Mouse (Mus musculus) liver, postnatal 0 days (tissue): Measurements from ENCODE around the gene Atp8a2. TPM values are rescaled to one million over a fixed set of nuclear protein-coding genes. Genes with fewer than 3 reads are reported as not detected.
"Not testable (repeated sequence)": the region's sequence is repeated elsewhere in the genome, so short reads cannot be mapped to it uniquely, and the experiment has no call there.

ENCODE experiments used
- ATAC-seq: fragments of 200-750 bp; cut with Nextera tagmentation; 2 replicates; pipeline ENCODE4 v1.8.0; 2017; ENCODE audit warnings: mild to moderate bottlenecking, moderate library complexity
- DNase-seq: peaks from one replicate; pipeline ENCODE4 v3.0.0-alpha.2; 2016
- H3K27ac ChIP-seq: fragments of 300-500 bp; sonication (generic); 2 replicates; pipeline ENCODE4 v1.5.1; 2014; ENCODE audit warnings: antibody characterized with exemption, moderate library complexity, mild to moderate bottlenecking, low read depth
- H3K27me3 ChIP-seq: fragments of 300-500 bp; sonication (generic); 2 replicates; pipeline ENCODE4 v1.6.1; 2014; ENCODE audit warnings: low read length, control low read depth, mixed read lengths; ENCODE audit not compliant: insufficient read depth
- H3K36me3 ChIP-seq: fragments of 300-500 bp; sonication (generic); replicated peaks from 2 replicates; pipeline ENCODE4 v1.6.1; 2014; ENCODE audit warnings: mild to moderate bottlenecking, control low read depth, low read length, moderate library complexity, mixed read lengths; ENCODE audit not compliant: insufficient read depth
- H3K4me1 ChIP-seq: fragments of 300-500 bp; sonication (generic); 2 replicates; pipeline ENCODE4 v1.6.1; 2014; ENCODE audit warnings: antibody characterized with exemption, mild to moderate bottlenecking, control low read depth; ENCODE audit not compliant: insufficient read depth
- H3K4me2 ChIP-seq: fragments of 300-500 bp; sonication (generic); 2 replicates; pipeline ENCODE4 v1.6.1; 2014; ENCODE audit warnings: low read depth, mild to moderate bottlenecking, low read length, moderate library complexity, mixed read lengths
- H3K4me3 ChIP-seq: fragments of 300-500 bp; sonication (generic); 2 replicates; pipeline ENCODE4 v1.5.1; 2014; ENCODE audit warnings: low read depth, low read length
- H3K9ac ChIP-seq: fragments of 300-500 bp; sonication (generic); replicated peaks from 2 replicates; pipeline ENCODE4 v1.6.1; 2014; ENCODE audit warnings: mild to moderate bottlenecking, moderate library complexity
- H3K9me3 ChIP-seq: fragments of 300-500 bp; sonication (generic); 2 replicates; pipeline ENCODE4 v1.6.1; 2016; ENCODE audit warnings: mild to moderate bottlenecking, control low read depth, low read length, mixed read lengths
- CTCF ChIP-seq: sonication (generic); IDR thresholded peaks from 2 replicates; pipeline ENCODE4 v1.5.1; 2016; ENCODE audit warnings: antibody characterized with exemption, low read depth
- EP300 ChIP-seq: IDR thresholded peaks from 2 replicates; pipeline ENCODE4 v1.6.1; 2016; ENCODE audit warnings: antibody characterized with exemption, low read depth, mild to moderate bottlenecking
- WGBS: fragments of 180-500 bp; shearing (Covaris S2); extraction: QIAGEN DNeasy Blood & Tissue Kit; methylation state at CpG from one replicate; pipeline ENCODE4 v1.1.7; 2014; ENCODE audit not compliant: insufficient replicate concordance; 5-methylcytosine and 5-hydroxymethylcytosine counted together
- polyA plus RNA-seq: library from polyadenylated mRNA; unstranded; fragments of >200 nt; fragmentation: Nextera tagmentation; extraction: Ambion mirVana; gene quantifications from 2 replicates; pipeline ENCODE4 v1.2.1, GENCODE M21; 2015

Atp8a2 gene
- polyA plus RNA-seq, 1 experiment from 2014 or later = 7.5 TPM

DNA sequence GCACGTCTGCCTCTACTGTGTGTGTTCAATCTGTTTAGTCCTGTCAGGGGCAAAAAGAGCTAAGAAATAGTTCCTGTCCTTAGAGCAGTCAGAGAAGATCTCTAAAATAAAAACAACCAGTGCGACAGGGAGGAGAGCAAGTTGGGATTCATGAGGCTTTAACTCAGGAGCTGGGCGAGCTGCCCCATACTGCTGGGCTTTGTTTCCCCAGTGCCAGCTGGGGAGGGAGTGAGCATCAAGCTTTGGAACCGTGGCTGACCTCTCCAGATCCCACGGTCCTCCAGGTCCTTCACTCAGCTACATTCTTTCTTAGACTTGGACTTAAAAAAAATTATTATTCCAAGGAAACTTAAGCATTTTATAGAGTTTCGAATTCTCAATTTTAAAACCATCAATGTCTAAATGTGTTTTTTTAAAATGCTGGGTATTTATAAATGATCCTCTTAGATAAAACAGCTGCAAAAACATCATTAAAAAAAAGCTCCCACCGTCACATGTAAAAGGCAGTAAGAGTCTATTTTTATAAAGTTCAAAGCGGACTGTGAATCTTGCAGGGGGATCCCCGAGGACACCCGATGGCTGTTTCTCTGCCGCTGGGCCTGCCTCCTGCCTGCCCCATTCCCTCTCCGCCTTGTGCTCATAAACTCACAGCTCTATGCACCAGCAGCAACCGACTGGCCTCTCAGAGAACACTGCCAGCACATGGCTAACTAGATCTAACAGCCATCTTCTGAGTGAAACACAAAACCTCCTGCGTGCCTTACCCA, 350.2 kb downstream of the Atp8a2 start:
- no peak for ATAC-seq
- TF ChIP-seq CTCF = no peak
- no peak for TF ChIP-seq EP300
- no peak overlapping the region for H3K27ac ChIP-seq
- WGBS = 66% methylated on average over 14 of the region's 14 CpGs
- no peak overlapping the region for H3K4me3 ChIP-seq
- H3K27me3 ChIP-seq = no peaks in the 10 kb centered on the region
- DNase-seq = no peak
- no peaks in the 10 kb centered on the region for H3K36me3 ChIP-seq
- no peak overlapping the region for H3K4me2 ChIP-seq
- H3K9me3 ChIP-seq = no peaks in the 10 kb centered on the region
- H3K4me1 ChIP-seq = 0 out of 2 replicates have a peak, but pooled peaks cover 3% of the 10 kb centered on the region
- H3K9ac ChIP-seq = no peak overlapping the region

- no peak overlapping the region for H3K4me2 ChIP-seq
- H3K9me3 ChIP-seq = no peaks in the 10 kb centered on the region
- peak overlapping the region; percentile 58; the same call in 1 of the 2 replicates for H3K27ac ChIP-seq
- no peak overlapping the region for H3K4me3 ChIP-seq
- ATAC-seq = peak; percentile 96
- no peak overlapping the region for H3K9ac ChIP-seq
- 56% methylated on average over 6 of the region's 6 CpGs for WGBS
- DNase-seq = peak; percentile 15
- H3K4me1 ChIP-seq = peaks cover 3% of the 10 kb centered on the region; the same call in 1 of the 2 replicates
- no peaks in the 10 kb centered on the region for H3K36me3 ChIP-seq
- TF ChIP-seq CTCF = no peak
- TF ChIP-seq EP300 = no peak; the same call in 1 of the 2 replicates
- no peaks in the 10 kb centered on the region for H3K27me3 ChIP-seq
Observed at GRCm38 (mm10) chr14:59843264-59843942, 353.6 kb downstream of the Atp8a2 start.

- Histone ChIP-seq H3K27ac (0 out of 2 replicates have a peak overlapping the region, but pooled peaks have one; percentile 4), H3K9ac (no peak overlapping the region), H3K4me1 (peaks cover 3% of the 10 kb centered on the region; the same call in 1 of the 2 replicates), H3K36me3 (no peaks in the 10 kb centered on the region; the same call in 1 of the 2 replicates), H3K27me3 (no peaks in the 10 kb centered on the region), H3K9me3 (no peaks in the 10 kb centered on the region), H3K4me2 (no peak overlapping the region), H3K4me3 (no peak overlapping the region)
- 70% methylated on average over 14 of the region's 14 CpGs for WGBS
- no peak for ATAC-seq
- no peak for DNase-seq
- TF ChIP-seq CTCF (no peak), EP300 (no peak)
Observed at GRCm38 (mm10) chr14:59839951-59840720, 356.8 kb downstream of the Atp8a2 start.

- not testable (repeated sequence) for H3K4me3 ChIP-seq, H3K27me3 ChIP-seq, H3K4me1 ChIP-seq, H3K4me2 ChIP-seq, H3K9ac ChIP-seq, H3K36me3 ChIP-seq, ATAC-seq, H3K27ac ChIP-seq, H3K9me3 ChIP-seq, DNase-seq
- WGBS = 66% methylated on average over 1 of the region's 3 CpGs
Observed at GRCm38 (mm10) chr14:59838446-59839259, 358.3 kb downstream of the Atp8a2 start.

- not testable (repeated sequence) for ATAC-seq
- whole genome bisulfite sequencing = no CpG with 5 or more reads among the region's 3 CpGs
Observed at GRCm38 (mm10) chr14:59837691-59838241, 359.2 kb downstream of the Atp8a2 start.

More at GRCm38 (mm10) chr14:59837691-59838241, 359.2 kb downstream of the Atp8a2 start:
- not testable (repeated sequence) for H3K4me1 ChIP-seq, H3K27me3 ChIP-seq, H3K27ac ChIP-seq, H3K4me3 ChIP-seq, DNase-seq, H3K4me2 ChIP-seq, H3K9me3 ChIP-seq, H3K9ac ChIP-seq, H3K36me3 ChIP-seq
